Mouse (Mus musculus): ENCODE measurements at regions not wholly inside any gene's neighbourhood (a gene's known extent, or its start where the extent isn't known, plus 50 kb on each side); places are given as distances from the start of the nearest gene placed in this dataset.

- no peak for TF ChIP-seq CTCF (IDR thresholded peaks at IDR 0.05)
- TF ChIP-seq EP300 (IDR thresholded peaks at IDR 0.05), result no peak
Observed at GRCm38 (mm10) chr17:9729020-9729419, 59.5 kb upstream of the Pabpc6 start.

Data from lung, postnatal 0 days (tissue).